Comparison of ENCODE assay signal across 27 mouse cellular contexts in genomic region chr16:74806775-74807174, GRCm38 (mm10).
DNase-seq lines count a peak whose midpoint lies in the region; ATAC-seq lines count a peak whose summit lies in the region.
"Had no signal": no experiment of that assay in that cellular context is flagged by ENCODE, and none has a peak within 500 bp of the region (broad histone marks: within the 10 kb centered on the region; RNA-seq: fewer than 3 reads in every experiment).

No protein-coding gene starts in this region.

- no peaks in the 10 kb centered on the region for H3K27me3 ChIP-seq in hindbrain, embryonic 16.5 days (replicated peaks; ENCODE audit: control insufficient read depth, insufficient read depth, low read length)
- H3K27me3 ChIP-seq in hindbrain, embryonic 10.5 days (ENCODE audit: insufficient read depth, poor library complexity, severe bottlenecking), result no peaks in the 10 kb centered on the region
- no peaks in the 10 kb centered on the region for H3K27me3 ChIP-seq in neural tube, embryonic 13.5 days
- no peaks in the 10 kb centered on the region for H3K27me3 ChIP-seq in neural tube, embryonic 15.5 days (replicated peaks)
- 0 out of 2 replicates have a peak, but pooled peaks cover 3% of the 10 kb centered on the region for H3K27me3 ChIP-seq in limb, embryonic 10.5 days (ENCODE audit: low read depth, poor library complexity, severe bottlenecking)
- H3K27me3 ChIP-seq: embryonic facial prominence, embryonic 13.5 days; forebrain, embryonic 12.5 days; hindbrain, embryonic 15.5 days; intestine, embryonic 15.5 days; lung, embryonic 15.5 days; Patski had no signal

- H3K9me3 ChIP-seq in hindbrain, embryonic 16.5 days (ENCODE audit: control insufficient read depth, low read length), result no peaks in the 10 kb centered on the region
- no peaks in the 10 kb centered on the region for H3K9me3 ChIP-seq in hindbrain, embryonic 10.5 days
- no peaks in the 10 kb centered on the region for H3K9me3 ChIP-seq in neural tube, embryonic 13.5 days
- H3K9me3 ChIP-seq in neural tube, embryonic 15.5 days (replicated peaks), result no peaks in the 10 kb centered on the region
- H3K9me3 ChIP-seq in limb, embryonic 10.5 days (replicated peaks), result no peaks in the 10 kb centered on the region
- H3K9me3 ChIP-seq: embryonic facial prominence, embryonic 13.5 days; forebrain, embryonic 12.5 days; hindbrain, embryonic 15.5 days; intestine, embryonic 15.5 days; lung, embryonic 15.5 days had no signal

- 37% methylated on average over 2 of the region's 2 CpGs for WGBS in hindbrain, embryonic 16.5 days
- WGBS in hindbrain, embryonic 10.5 days, result 42% methylated on average over 2 of the region's 2 CpGs
- WGBS in neural tube, embryonic 13.5 days, result 34% methylated on average over 2 of the region's 2 CpGs
- WGBS in neural tube, embryonic 15.5 days, result 37% methylated on average over 2 of the region's 2 CpGs
- 80% methylated on average over 2 of the region's 2 CpGs for WGBS in limb, embryonic 10.5 days

- H3K4me2 ChIP-seq in hindbrain, embryonic 16.5 days (ENCODE audit: low read length), result no peak overlapping the region
- H3K4me2 ChIP-seq in neural tube, embryonic 13.5 days, result no peak overlapping the region
- no peak overlapping the region for H3K4me2 ChIP-seq in neural tube, embryonic 15.5 days
- H3K4me2 ChIP-seq: embryonic facial prominence, embryonic 13.5 days; forebrain, embryonic 12.5 days; hindbrain, embryonic 15.5 days; intestine, embryonic 15.5 days; lung, embryonic 15.5 days had no signal

- H3K9ac ChIP-seq in hindbrain, embryonic 16.5 days (ENCODE audit: low read depth, low read length), result no peak overlapping the region
- no peak overlapping the region for H3K9ac ChIP-seq in neural tube, embryonic 13.5 days
- H3K9ac ChIP-seq in neural tube, embryonic 15.5 days (replicated peaks), result no peak overlapping the region
- H3K9ac ChIP-seq: embryonic facial prominence, embryonic 13.5 days; forebrain, embryonic 12.5 days; hindbrain, embryonic 15.5 days; intestine, embryonic 15.5 days; lung, embryonic 15.5 days had no signal

- peak; percentile 32 for DNase-seq in embryo, embryonic 10.5 days (ENCODE audit: low spot score)
- no peak for DNase-seq in embryo, embryonic 9.5 days (ENCODE audit: extremely low spot score)
- DNase-seq in hindbrain, embryonic 10.5 days (ENCODE audit: low spot score), result no peak
- peak; percentile 53 for DNase-seq in retina, postnatal 1 day
- no peak for DNase-seq in limb, embryonic 10.5 days (ENCODE audit: low spot score)
- DNase-seq: adrenal gland, postnatal 10 days; cerebellum, adult 11 months; cerebellum, adult 9-11 months; gastrocnemius, postnatal 10 days; heart, postnatal 14 days; kidney, adult 2 months; kidney, postnatal 10 days; layer of hippocampus, postnatal 36 days; right cerebral cortex, adult 18-20 months; thymus, adult 18-20 months; thymus, postnatal 25 days had no signal

- ATAC-seq in hindbrain, embryonic 16.5 days, result 0 out of 2 replicates have a peak, but pooled peaks have one; percentile 42
- ATAC-seq in neural tube, embryonic 13.5 days (ENCODE audit: low read depth), result 0 out of 2 replicates have a peak, but pooled peaks have one; percentile 19
- ATAC-seq in neural tube, embryonic 15.5 days (ENCODE audit: low FRiP score), result no peak
- ATAC-seq: intestine, embryonic 15.5 days; Patski had no signal

- H3K27ac ChIP-seq in hindbrain, embryonic 16.5 days (ENCODE audit: low read depth, low read length), result no peak overlapping the region
- no peak overlapping the region for H3K27ac ChIP-seq in hindbrain, embryonic 10.5 days
- H3K27ac ChIP-seq in neural tube, embryonic 13.5 days (replicated peaks), result no peak overlapping the region; the same call in 1 of the 2 replicates
- no peak overlapping the region for H3K27ac ChIP-seq in neural tube, embryonic 15.5 days (replicated peaks)
- no peak overlapping the region for H3K27ac ChIP-seq in limb, embryonic 10.5 days
- H3K27ac ChIP-seq: embryonic facial prominence, embryonic 13.5 days; forebrain, embryonic 12.5 days; hindbrain, embryonic 15.5 days; intestine, embryonic 15.5 days; lung, embryonic 15.5 days; stomach, postnatal 0 days had no signal

- H3K4me1 ChIP-seq in hindbrain, embryonic 16.5 days (ENCODE audit: control insufficient read depth, insufficient read depth, low read depth, low read length), result no peaks in the 10 kb centered on the region
- H3K4me1 ChIP-seq in hindbrain, embryonic 10.5 days (replicated peaks), result no peaks in the 10 kb centered on the region
- H3K4me1 ChIP-seq in neural tube, embryonic 13.5 days (replicated peaks), result no peaks in the 10 kb centered on the region
- H3K4me1 ChIP-seq in neural tube, embryonic 15.5 days, result no peaks in the 10 kb centered on the region
- H3K4me1 ChIP-seq in limb, embryonic 10.5 days, result no peaks in the 10 kb centered on the region
- H3K4me1 ChIP-seq: embryonic facial prominence, embryonic 13.5 days; forebrain, embryonic 12.5 days; hindbrain, embryonic 15.5 days; intestine, embryonic 15.5 days; lung, embryonic 15.5 days had no signal

- no peaks in the 10 kb centered on the region for H3K36me3 ChIP-seq in hindbrain, embryonic 16.5 days (ENCODE audit: control insufficient read depth, insufficient read depth, low read length)
- no peaks in the 10 kb centered on the region for H3K36me3 ChIP-seq in hindbrain, embryonic 10.5 days
- no peaks in the 10 kb centered on the region for H3K36me3 ChIP-seq in neural tube, embryonic 13.5 days
- no peaks in the 10 kb centered on the region for H3K36me3 ChIP-seq in neural tube, embryonic 15.5 days
- H3K36me3 ChIP-seq in limb, embryonic 10.5 days, result no peaks in the 10 kb centered on the region
- H3K36me3 ChIP-seq: embryonic facial prominence, embryonic 13.5 days; forebrain, embryonic 12.5 days; hindbrain, embryonic 15.5 days; intestine, embryonic 15.5 days; lung, embryonic 15.5 days had no signal

- H3K4me3 ChIP-seq in hindbrain, embryonic 16.5 days (ENCODE audit: low read length), result no peak overlapping the region
- no peak overlapping the region for H3K4me3 ChIP-seq in hindbrain, embryonic 10.5 days
- H3K4me3 ChIP-seq in neural tube, embryonic 13.5 days, result no peak overlapping the region
- H3K4me3 ChIP-seq in neural tube, embryonic 15.5 days (replicated peaks), result no peak overlapping the region
- no peak overlapping the region for H3K4me3 ChIP-seq in limb, embryonic 10.5 days
- H3K4me3 ChIP-seq: embryonic facial prominence, embryonic 13.5 days; erythroblast, embryonic 14.5 days; forebrain, embryonic 12.5 days; hindbrain, embryonic 15.5 days; intestine, embryonic 15.5 days; lung, embryonic 15.5 days had no signal

Comparison
In these comparisons a context has a peak if more than half of its experiments do, and no peak if none do; other contexts are left out.
1. DNase-seq: peak in embryo, embryonic 10.5 days (single experiment) and retina, postnatal 1 day (single experiment); none in embryo, embryonic 9.5 days (single experiment), hindbrain, embryonic 10.5 days (single experiment) and limb, embryonic 10.5 days (single experiment).